Mouse (Mus musculus): ENCODE measurements around the gene Olfr298.

DNA sequence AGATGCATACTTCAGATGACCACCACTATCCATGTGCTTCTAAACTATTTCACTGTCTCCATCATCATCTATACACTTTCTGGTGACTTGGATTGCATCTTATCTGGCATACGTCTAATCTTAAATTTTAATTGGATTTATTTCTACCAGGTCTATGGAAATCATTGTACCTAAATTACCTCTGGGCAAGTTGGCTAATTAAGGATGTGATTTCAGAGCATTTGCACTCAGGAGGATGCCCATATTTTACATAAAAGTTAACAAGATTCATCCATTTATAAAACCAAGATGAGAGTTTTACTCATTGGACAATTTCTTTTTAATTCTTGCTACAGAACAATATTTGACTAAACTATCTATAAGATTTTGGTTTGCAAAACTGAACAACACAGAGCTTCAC lies 32.7 kb downstream of the Olfr298 start, which contains the start of gene Olfr299:
- TF ChIP-seq MAX (IDR thresholded peaks at IDR 0.05; ENCODE audit: low read length): no peak
- no peak for TF ChIP-seq CTCF (IDR thresholded peaks at IDR 0.05 in 2 of 3, conservative IDR thresholded peaks at IDR 0.05 in 1 of 3; ENCODE audit: control insufficient read depth in 1 of 3, insufficient read depth in 1 of 3, low read depth in 2 of 3, low read length in 3 of 3, poor library complexity in 1 of 3, severe bottlenecking in 1 of 3)
- no peak for TF ChIP-seq CHD2 (IDR thresholded peaks at IDR 0.05; ENCODE audit: low read length)
- TF ChIP-seq HCFC1 (IDR thresholded peaks at IDR 0.05; ENCODE audit: low read depth, low read length): no peak
- no peak for TF ChIP-seq TCF12 (IDR thresholded peaks at IDR 0.05; ENCODE audit: low read depth, low read length)
- no peak for TF ChIP-seq USF1 (IDR thresholded peaks at IDR 0.05; ENCODE audit: low read depth, low read length)
- TF ChIP-seq E2F4 (IDR thresholded peaks at IDR 0.05; ENCODE audit: borderline replicate concordance, low read depth, low read length): no peak
- no peak for TF ChIP-seq EP300 (IDR thresholded peaks at IDR 0.05; ENCODE audit: low read depth in 1 of 2, low read length in 2 of 2)
- no peak for TF ChIP-seq NELFE (IDR thresholded peaks at IDR 0.05; ENCODE audit: low read depth, low read length)
- no peak for TF ChIP-seq POLR2A (IDR thresholded peaks at IDR 0.05; ENCODE audit: control insufficient read depth in 1 of 2, insufficient read depth in 1 of 2, low read depth in 1 of 2, low read length in 2 of 2, poor library complexity in 1 of 2)
- TF ChIP-seq CHD1 (IDR thresholded peaks at IDR 0.05; ENCODE audit: low read depth, low read length): no peak
- TF ChIP-seq TBP (IDR thresholded peaks at IDR 0.05; ENCODE audit: low read depth, low read length): no peak
- TF ChIP-seq RAD21 (IDR thresholded peaks at IDR 0.05; ENCODE audit: low read depth, low read length): no peak

Measured in MEL (cell line).